9 mouse cellular contexts compared by ENCODE assay signal in the genomic region with DNA sequence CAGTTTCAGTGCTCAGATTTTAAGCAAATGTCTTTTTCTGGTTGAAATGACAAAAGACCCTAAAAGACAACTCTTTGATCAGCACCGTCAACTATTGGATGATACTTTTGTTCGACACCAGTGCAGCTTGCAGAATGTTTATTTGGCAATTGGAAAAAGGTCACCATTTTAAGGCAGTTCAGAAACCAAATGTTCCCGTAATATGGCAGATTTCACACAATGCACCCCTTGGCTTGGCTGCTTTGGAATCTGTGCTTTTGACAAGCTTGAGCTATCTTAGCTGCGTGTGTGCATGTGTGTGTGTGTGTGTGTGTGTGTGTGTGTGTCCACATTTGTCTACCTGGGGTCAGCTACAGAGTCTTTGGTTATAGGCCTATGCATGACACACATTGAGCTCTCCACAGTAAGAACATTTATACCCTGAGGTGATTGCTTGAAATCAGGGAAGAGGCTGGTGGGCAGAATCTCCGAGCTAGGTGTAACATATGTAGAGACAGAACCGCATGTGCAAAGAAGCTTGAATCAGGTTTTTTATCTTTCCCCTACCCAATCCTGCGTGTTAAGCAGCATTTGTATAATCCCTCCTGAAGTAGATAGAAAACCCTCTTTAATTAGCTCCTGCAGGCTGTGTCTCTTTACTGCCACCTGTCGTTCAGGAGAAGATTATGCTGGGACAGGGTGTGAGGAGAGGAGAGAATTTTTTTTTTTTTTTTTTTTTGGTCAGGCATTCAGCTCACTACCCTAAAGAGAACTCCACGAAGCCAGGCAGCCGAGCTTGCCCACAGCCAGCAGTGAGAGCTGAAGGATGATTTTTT.
A peak's percentile ranks its signal among the peaks of the same experiment; 100 is the strongest.
DNase-seq lines count a peak whose midpoint lies in the region; ATAC-seq lines count a peak whose summit lies in the region.
"Had no signal": no experiment of that assay in that cellular context is flagged by ENCODE, and none has a peak within 500 bp of the region (broad histone marks: within the 10 kb centered on the region; RNA-seq: fewer than 3 reads in every experiment).

No protein-coding gene starts in this region.

- H3K4me1 ChIP-seq in forebrain, embryonic 11.5 days (replicated peaks; ENCODE audit: control insufficient read depth, insufficient read depth, low read length) = no peaks in the 10 kb centered on the region
- H3K4me1 ChIP-seq in forebrain, embryonic 10.5 days = peaks cover 8% of the 10 kb centered on the region
- no peaks in the 10 kb centered on the region for H3K4me1 ChIP-seq in neural tube, embryonic 14.5 days (ENCODE audit: control insufficient read depth, insufficient read depth, low read length)
- no peaks in the 10 kb centered on the region for H3K4me1 ChIP-seq in neural tube, embryonic 15.5 days
- H3K4me1 ChIP-seq: lung, embryonic 15.5 days had no signal

- no peaks in the 10 kb centered on the region for H3K27me3 ChIP-seq in forebrain, embryonic 11.5 days (ENCODE audit: control insufficient read depth, insufficient read depth, low read length)
- no peaks in the 10 kb centered on the region for H3K27me3 ChIP-seq in forebrain, embryonic 10.5 days (ENCODE audit: poor library complexity, severe bottlenecking)
- H3K27me3 ChIP-seq in neural tube, embryonic 14.5 days (ENCODE audit: control insufficient read depth, insufficient read depth, low read length) = no peaks in the 10 kb centered on the region
- no peaks in the 10 kb centered on the region for H3K27me3 ChIP-seq in neural tube, embryonic 15.5 days (replicated peaks)
- H3K27me3 ChIP-seq: lung, embryonic 15.5 days had no signal

- 0 out of 2 replicates have a peak, but pooled peaks have one; percentile 42 for ATAC-seq in forebrain, embryonic 11.5 days (replicated peaks; ENCODE audit: low FRiP score)
- peak; percentile 46; the same call in 1 of the 2 replicates for ATAC-seq in neural tube, embryonic 14.5 days (ENCODE audit: low read depth)
- ATAC-seq in neural tube, embryonic 15.5 days (ENCODE audit: low FRiP score) = no peak

- no peak overlapping the region for H3K27ac ChIP-seq in forebrain, embryonic 11.5 days (ENCODE audit: low read depth, low read length)
- H3K27ac ChIP-seq in forebrain, embryonic 10.5 days = no peak overlapping the region
- no peak overlapping the region for H3K27ac ChIP-seq in neural tube, embryonic 14.5 days (ENCODE audit: low read depth, low read length)
- no peak overlapping the region for H3K27ac ChIP-seq in neural tube, embryonic 15.5 days (replicated peaks)
- H3K27ac ChIP-seq: lung, embryonic 15.5 days had no signal

- H3K9me3 ChIP-seq in forebrain, embryonic 11.5 days (ENCODE audit: control insufficient read depth, low read length) = no peaks in the 10 kb centered on the region
- H3K9me3 ChIP-seq in forebrain, embryonic 10.5 days = no peaks in the 10 kb centered on the region
- H3K9me3 ChIP-seq in neural tube, embryonic 14.5 days (ENCODE audit: control insufficient read depth, low read length) = no peaks in the 10 kb centered on the region
- no peaks in the 10 kb centered on the region for H3K9me3 ChIP-seq in neural tube, embryonic 15.5 days (replicated peaks)
- H3K9me3 ChIP-seq: lung, embryonic 15.5 days had no signal

- H3K4me2 ChIP-seq in forebrain, embryonic 11.5 days (ENCODE audit: low read depth, low read length, severe bottlenecking) = no peak overlapping the region
- no peak overlapping the region for H3K4me2 ChIP-seq in neural tube, embryonic 14.5 days (ENCODE audit: low read depth, low read length)
- H3K4me2 ChIP-seq in neural tube, embryonic 15.5 days = no peak overlapping the region
- H3K4me2 ChIP-seq: lung, embryonic 15.5 days had no signal

- no peak for DNase-seq in forebrain, embryonic 11.5 days (ENCODE audit: low spot score)
- no peak for DNase-seq in forebrain, embryonic 10.5 days (ENCODE audit: extremely low spot score, low spot score)
- DNase-seq in neural tube, embryonic 10.5 days (ENCODE audit: extremely low spot score, low spot score) = no peak
- peak; percentile 51 for DNase-seq in layer of hippocampus, adult 9-11 months
- peak; percentile 83 for DNase-seq in retina, postnatal 1 day
- DNase-seq in ovary, postnatal 10 days (ENCODE audit: low spot score) = no peak

- no peak overlapping the region for H3K9ac ChIP-seq in forebrain, embryonic 11.5 days (ENCODE audit: low read length)
- H3K9ac ChIP-seq in neural tube, embryonic 14.5 days (replicated peaks; ENCODE audit: low read depth, low read length) = no peak overlapping the region
- no peak overlapping the region for H3K9ac ChIP-seq in neural tube, embryonic 15.5 days (replicated peaks)
- H3K9ac ChIP-seq: lung, embryonic 15.5 days had no signal

- 45% methylated on average over 10 of the region's 10 CpGs for whole genome bisulfite sequencing in forebrain, embryonic 11.5 days
- 48% methylated on average over 10 of the region's 10 CpGs for WGBS in forebrain, embryonic 10.5 days
- WGBS in neural tube, embryonic 14.5 days = 51% methylated on average over 10 of the region's 10 CpGs
- WGBS in neural tube, embryonic 15.5 days = 48% methylated on average over 10 of the region's 10 CpGs

- no peak overlapping the region for H3K4me3 ChIP-seq in forebrain, embryonic 11.5 days (ENCODE audit: low read depth, low read length)
- H3K4me3 ChIP-seq in forebrain, embryonic 10.5 days = no peak overlapping the region
- no peak overlapping the region for H3K4me3 ChIP-seq in neural tube, embryonic 14.5 days (ENCODE audit: low read depth, low read length)
- H3K4me3 ChIP-seq in neural tube, embryonic 15.5 days (replicated peaks) = no peak overlapping the region
- H3K4me3 ChIP-seq: lung, embryonic 15.5 days had no signal

- no peaks in the 10 kb centered on the region for H3K36me3 ChIP-seq in forebrain, embryonic 11.5 days (ENCODE audit: control insufficient read depth, insufficient read depth, low read length)
- H3K36me3 ChIP-seq in forebrain, embryonic 10.5 days (replicated peaks) = no peaks in the 10 kb centered on the region
- no peaks in the 10 kb centered on the region for H3K36me3 ChIP-seq in neural tube, embryonic 14.5 days (ENCODE audit: control insufficient read depth, insufficient read depth, low read length)
- H3K36me3 ChIP-seq in neural tube, embryonic 15.5 days = no peaks in the 10 kb centered on the region
- H3K36me3 ChIP-seq: lung, embryonic 15.5 days had no signal

Comparison
In these comparisons a context has a peak if more than half of its experiments do, and no peak if none do; other contexts are left out.
1. DNase-seq: peak in layer of hippocampus, adult 9-11 months (single experiment) and retina, postnatal 1 day (single experiment); none in forebrain, embryonic 11.5 days (single experiment), forebrain, embryonic 10.5 days (single experiment), neural tube, embryonic 10.5 days (single experiment) and ovary, postnatal 10 days (single experiment).